Mouse (Mus musculus) stomach, embryonic 16.5 days (tissue): ENCODE results near the gene St3gal5. TPM values are rescaled to one million over a fixed set of nuclear protein-coding genes. Genes with fewer than 3 reads are reported as not detected.
"Not testable (repeated sequence)": the region's sequence is repeated elsewhere in the genome, so short reads cannot be mapped to it uniquely, and the experiment has no call there.

Experiments
- ATAC-seq: fragments of 200-750 bp; cut with Nextera tagmentation; 2 replicates; pipeline ENCODE4 v1.8.0; 2017; ENCODE audit warnings: moderate number of reproducible peaks, moderate TSS enrichment; ENCODE audit not compliant: insufficient read depth, low FRiP score
- H3K27ac ChIP-seq: fragments of 300-500 bp; sonication (generic); 2 replicates; pipeline ENCODE4 v1.5.1; 2014; ENCODE audit warnings: low read length
- H3K27me3 ChIP-seq: fragments of 300-500 bp; sonication (generic); 2 replicates; pipeline ENCODE4 v1.6.1; 2014; ENCODE audit warnings: low read length, control low read depth, mixed read lengths; ENCODE audit not compliant: control insufficient read depth, insufficient read depth
- H3K36me3 ChIP-seq: fragments of 300-500 bp; sonication (generic); 2 replicates; pipeline ENCODE4 v1.6.1; 2014; ENCODE audit warnings: low read length; ENCODE audit not compliant: control insufficient read depth, insufficient read depth
- H3K4me1 ChIP-seq: fragments of 300-500 bp; sonication (generic); 2 replicates; pipeline ENCODE4 v1.6.1; 2014; ENCODE audit warnings: low read length, control low read depth, mixed read lengths; ENCODE audit not compliant: control insufficient read depth, insufficient read depth
- H3K4me2 ChIP-seq: fragments of 300-500 bp; sonication (generic); 2 replicates; pipeline ENCODE4 v1.6.1; 2014; ENCODE audit warnings: low read depth, low read length, mixed read lengths
- H3K4me3 ChIP-seq: fragments of 300-500 bp; sonication (generic); replicated peaks from 2 replicates; pipeline ENCODE4 v1.5.1; 2014; ENCODE audit warnings: mild to moderate bottlenecking, low read length
- H3K9ac ChIP-seq: fragments of 300-500 bp; sonication (generic); 2 replicates; pipeline ENCODE4 v1.6.1; 2014; ENCODE audit warnings: low read length
- H3K9me3 ChIP-seq: fragments of 300-500 bp; sonication (generic); replicated peaks from 2 replicates; pipeline ENCODE4 v1.6.1; 2016; ENCODE audit warnings: low read length, control low read depth; ENCODE audit not compliant: control insufficient read depth
- WGBS: fragments of 180-500 bp; shearing (Covaris S2); extraction: QIAGEN DNeasy Blood & Tissue Kit; methylation state at CpG from one replicate; pipeline ENCODE4 v1.1.7; 2014; 5-methylcytosine and 5-hydroxymethylcytosine counted together
- polyA plus RNA-seq: library from polyadenylated mRNA; unstranded; fragments of >200 nt; fragmentation: Nextera tagmentation; extraction: Ambion mirVana; gene quantifications from 2 replicates; pipeline ENCODE4 v1.2.1, GENCODE M21; 2015

St3gal5 gene
- polyA plus RNA-seq, 1 experiment from 2014 or later: 32.2 TPM

DNA sequence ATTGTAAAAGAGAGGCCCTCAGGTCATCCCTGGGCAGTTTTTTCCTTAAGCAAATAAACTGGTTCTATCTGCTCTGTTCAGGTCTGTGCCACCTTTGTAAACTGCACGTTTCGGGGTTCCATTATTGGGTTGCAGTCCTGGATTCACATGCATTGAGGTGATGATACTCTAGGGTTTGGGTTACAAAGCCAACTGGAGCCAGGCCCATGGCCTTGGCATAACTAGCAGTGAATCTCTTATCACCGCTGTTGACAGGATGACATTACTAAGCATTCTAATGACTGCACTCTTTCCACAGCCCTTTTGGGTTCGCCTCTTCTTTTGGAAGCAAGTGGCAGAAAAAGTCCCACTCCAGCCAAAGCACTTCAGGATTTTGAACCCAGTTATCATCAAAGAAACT lies 51.3 kb downstream of the St3gal5 start:
- no peak overlapping the region for H3K9ac ChIP-seq
- no peaks in the 10 kb centered on the region for H3K27me3 ChIP-seq
- H3K27ac ChIP-seq: no peak overlapping the region
- peaks cover 3% of the 10 kb centered on the region; the same call in 1 of the 2 replicates for H3K9me3 ChIP-seq
- H3K36me3 ChIP-seq: peaks cover 16% of the 10 kb centered on the region
- no peak overlapping the region for H3K4me3 ChIP-seq
- WGBS: 92% methylated on average over 4 of the region's 4 CpGs
- ATAC-seq: no peak
- no peaks in the 10 kb centered on the region for H3K4me1 ChIP-seq
- H3K4me2 ChIP-seq: no peak overlapping the region

DNA sequence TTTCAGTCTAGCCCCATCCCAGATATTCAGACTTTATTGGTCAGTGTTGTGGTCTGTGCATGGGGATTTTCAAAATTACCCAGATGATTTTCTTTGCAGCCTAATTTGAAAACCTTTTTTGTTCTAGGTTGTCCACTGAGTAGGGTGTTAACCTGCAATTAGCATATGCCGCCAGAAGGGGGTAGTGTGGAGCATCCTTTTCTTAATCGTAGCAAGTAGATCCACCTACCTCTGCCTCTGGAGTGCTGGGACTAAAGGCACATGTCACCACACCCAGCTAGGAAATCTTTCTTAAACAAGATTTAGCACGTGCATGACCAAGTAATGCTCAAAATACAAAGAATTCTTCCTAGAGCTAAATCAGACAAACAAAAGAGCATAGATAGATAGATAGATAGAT lies 52.4 kb downstream of the St3gal5 start:
- Histone ChIP-seq H3K4me2 (no peak overlapping the region), H3K9ac (no peak overlapping the region), H3K27ac (no peak overlapping the region), H3K4me3 (no peak overlapping the region), H3K27me3 (no peaks in the 10 kb centered on the region), H3K36me3 (peaks cover 20% of the 10 kb centered on the region), H3K9me3 (peaks cover 3% of the 10 kb centered on the region; the same call in 1 of the 2 replicates), H3K4me1 (no peaks in the 10 kb centered on the region)
- ATAC-seq: no peak
- WGBS: 83% methylated on average over 3 of the region's 3 CpGs

DNA sequence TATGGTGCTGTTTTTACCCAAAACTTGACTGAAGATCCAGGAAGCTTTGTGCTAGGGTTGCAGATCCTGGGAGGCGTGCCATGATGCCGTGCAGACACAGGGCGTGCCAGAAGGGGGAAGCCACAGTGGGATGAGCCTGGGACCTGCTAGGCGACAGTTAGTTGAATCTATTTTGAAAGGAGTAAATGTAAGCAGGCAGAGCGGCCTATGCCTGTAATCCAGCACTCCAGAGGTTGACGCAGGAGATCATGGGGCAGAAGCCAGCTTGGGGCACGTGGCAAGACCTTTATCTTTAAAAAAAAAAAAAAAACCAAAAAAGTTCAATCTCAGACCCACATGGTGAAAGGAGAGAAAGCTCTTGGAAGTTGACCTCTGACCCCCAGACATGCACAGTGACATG lies 55.3 kb downstream of the St3gal5 start:
- H3K27me3 ChIP-seq: no peaks in the 10 kb centered on the region
- 82% methylated on average over 7 of the region's 7 CpGs for WGBS
- peaks cover 21% of the 10 kb centered on the region for H3K36me3 ChIP-seq
- no peak overlapping the region for H3K4me3 ChIP-seq
- peaks cover 3% of the 10 kb centered on the region; the same call in 1 of the 2 replicates for H3K9me3 ChIP-seq
- H3K9ac ChIP-seq: no peak overlapping the region
- no peak overlapping the region for H3K27ac ChIP-seq
- no peak overlapping the region for H3K4me2 ChIP-seq
- no peaks in the 10 kb centered on the region for H3K4me1 ChIP-seq
- no peak for ATAC-seq

DNA sequence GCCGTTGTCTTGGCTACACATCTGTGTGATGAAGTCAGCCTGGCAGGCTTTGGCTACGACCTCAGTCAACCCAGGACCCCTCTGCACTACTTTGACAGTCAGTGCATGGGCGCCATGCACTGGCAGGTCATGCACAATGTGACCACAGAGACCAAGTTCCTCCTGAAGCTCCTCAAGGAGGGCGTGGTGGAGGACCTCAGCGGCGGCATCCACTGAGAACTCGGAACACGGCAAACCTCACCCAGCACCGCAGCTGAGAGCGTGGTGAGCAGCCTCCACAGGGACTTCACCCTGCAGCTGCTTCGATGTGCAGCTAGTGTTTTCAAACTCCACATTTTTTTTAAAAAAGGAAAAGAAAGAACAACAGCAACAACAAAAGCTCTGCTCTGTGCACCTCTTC lies 56.1 kb downstream of the St3gal5 start:
- WGBS: 74% methylated on average over 11 of the region's 11 CpGs
- no peak overlapping the region for H3K4me3 ChIP-seq
- no peaks in the 10 kb centered on the region for H3K4me1 ChIP-seq
- H3K36me3 ChIP-seq: peaks cover 18% of the 10 kb centered on the region
- H3K9ac ChIP-seq: no peak overlapping the region
- H3K27me3 ChIP-seq: no peaks in the 10 kb centered on the region
- no peak for ATAC-seq
- H3K9me3 ChIP-seq: peaks cover 3% of the 10 kb centered on the region; the same call in 1 of the 2 replicates
- H3K27ac ChIP-seq: no peak overlapping the region
- H3K4me2 ChIP-seq: no peak overlapping the region

DNA sequence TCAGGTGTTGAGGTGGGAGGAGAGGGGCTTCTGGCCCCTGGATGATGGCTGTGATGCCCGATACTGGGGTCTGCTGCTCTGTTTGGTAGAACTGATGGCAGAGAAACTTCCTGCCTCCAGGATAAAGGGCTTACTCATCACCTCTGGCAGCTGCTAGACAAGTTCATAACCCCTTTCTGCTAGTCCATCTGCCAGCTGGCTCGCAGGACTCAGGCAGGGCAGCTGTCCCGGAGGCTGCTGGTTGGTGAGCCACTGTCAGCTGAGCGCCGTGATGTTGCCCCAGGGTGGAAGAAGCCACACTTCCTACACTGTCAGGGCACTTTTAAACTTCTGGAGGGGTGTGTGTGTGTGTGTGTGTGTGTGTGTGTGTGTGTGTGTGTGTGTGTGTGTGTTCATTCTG lies 56.6 kb downstream of the St3gal5 start:
- ATAC-seq, H3K27ac ChIP-seq, H3K9ac ChIP-seq, H3K4me2 ChIP-seq, H3K27me3 ChIP-seq, H3K4me3 ChIP-seq, H3K9me3 ChIP-seq, H3K4me1 ChIP-seq: not testable (repeated sequence)
- 71% methylated on average over 3 of the region's 5 CpGs for WGBS
- peaks cover 12% of the 10 kb centered on the region for H3K36me3 ChIP-seq

DNA sequence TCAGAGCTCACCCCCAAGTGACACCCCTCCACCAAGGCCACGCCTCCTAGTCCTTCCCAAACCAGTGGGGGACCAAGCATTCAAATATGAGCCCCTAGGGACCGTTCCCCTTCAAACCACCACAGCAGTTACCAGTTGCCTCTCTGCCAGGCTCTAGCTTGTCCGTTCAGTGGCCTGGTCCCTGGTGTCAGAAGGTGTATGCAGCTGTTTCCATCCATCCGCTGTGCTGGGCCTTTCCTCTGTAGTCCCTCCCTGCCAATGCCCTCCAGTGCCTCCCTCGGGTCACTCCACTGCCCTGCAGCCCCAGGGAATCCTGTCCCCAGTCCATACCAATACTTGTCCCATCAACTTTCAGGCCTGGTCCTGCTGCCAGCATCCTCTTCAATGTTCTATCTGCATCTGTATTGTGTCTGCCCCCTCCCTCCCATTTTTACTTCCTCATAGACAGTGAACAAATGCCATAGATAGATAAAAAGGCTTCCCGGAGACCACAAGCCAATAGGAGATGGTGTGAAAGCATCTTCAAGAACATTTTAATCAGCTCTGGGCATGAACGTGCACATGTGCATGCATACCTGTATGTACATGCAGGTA lies 57.6 kb downstream of the St3gal5 start:
- Histone ChIP-seq H3K4me1 (no peaks in the 10 kb centered on the region), H3K27ac (no peak overlapping the region), H3K36me3 (0 out of 2 replicates have a peak, but pooled peaks cover 5% of the 10 kb centered on the region), H3K4me2 (no peak overlapping the region), H3K9ac (no peak overlapping the region), H3K4me3 (no peak overlapping the region), H3K9me3 (no peaks in the 10 kb centered on the region), H3K27me3 (no peaks in the 10 kb centered on the region)
- no peak for ATAC-seq
- WGBS: 82% methylated on average over 7 of the region's 7 CpGs

DNA sequence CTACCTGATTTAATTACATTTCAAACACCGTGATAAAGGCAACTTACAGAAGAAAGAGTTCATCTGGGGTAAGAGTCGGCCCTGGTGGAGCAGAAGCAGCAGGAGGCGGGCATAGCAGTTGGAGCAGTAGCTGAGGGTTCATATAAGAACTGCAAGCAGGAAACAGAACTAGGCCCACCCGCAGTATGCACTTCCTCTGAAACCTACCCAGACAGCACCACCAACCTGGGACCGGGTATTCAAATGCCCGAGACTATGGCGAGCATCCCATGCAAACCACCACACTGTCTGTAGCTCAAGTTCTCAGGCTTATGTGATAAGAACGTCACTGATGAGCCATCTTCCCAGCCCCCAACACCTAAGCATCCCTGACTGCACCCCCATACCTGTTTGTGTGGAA lies 58.3 kb downstream of the St3gal5 start:
- Histone ChIP-seq H3K9ac (no peak overlapping the region), H3K27ac (no peak overlapping the region), H3K27me3 (no peaks in the 10 kb centered on the region), H3K36me3 (0 out of 2 replicates have a peak, but pooled peaks cover 5% of the 10 kb centered on the region), H3K9me3 (no peaks in the 10 kb centered on the region), H3K4me1 (no peaks in the 10 kb centered on the region), H3K4me2 (no peak overlapping the region), H3K4me3 (no peak overlapping the region)
- no peak for ATAC-seq
- WGBS: 87% methylated on average over 8 of the region's 8 CpGs

DNA sequence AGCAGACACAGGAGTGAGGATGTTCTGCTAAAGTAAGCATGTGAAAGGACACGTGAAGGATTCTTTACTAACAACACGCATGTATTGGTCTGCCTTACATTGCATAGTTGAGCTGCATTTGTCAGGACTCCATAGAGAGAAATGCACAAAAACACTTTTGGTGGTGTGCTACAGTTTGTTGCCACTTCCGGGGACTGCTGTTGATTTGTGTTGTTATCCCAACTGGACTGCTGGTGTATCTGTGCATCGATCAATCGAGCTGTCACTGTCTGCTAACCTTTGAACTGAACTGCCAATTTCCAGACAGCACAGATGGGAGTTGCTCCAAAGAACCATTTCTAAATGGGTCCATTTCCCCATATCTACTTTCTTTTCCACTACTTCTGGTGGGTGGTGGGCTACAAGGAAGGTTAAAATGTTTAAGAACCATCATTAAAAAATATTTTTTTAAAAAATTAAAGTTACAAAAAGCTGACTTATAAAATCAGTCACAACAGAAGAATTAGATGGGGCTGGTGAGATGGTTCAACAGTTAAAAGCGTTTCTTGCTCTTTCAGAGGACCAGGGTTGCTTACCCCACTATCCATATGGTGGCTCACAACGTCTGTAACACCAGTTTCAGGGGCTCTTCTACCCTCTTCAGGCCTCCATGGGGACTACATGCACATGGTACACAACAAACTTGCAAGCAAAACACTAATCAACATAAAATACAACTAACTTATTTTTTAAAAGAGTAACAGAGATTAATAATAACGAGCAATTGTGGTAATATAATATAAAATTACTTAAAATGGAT lies 61.8 kb downstream of the St3gal5 start:
- no peak for ATAC-seq
- WGBS: 83% methylated on average over 8 of the region's 8 CpGs
- H3K4me1 ChIP-seq: no peaks in the 10 kb centered on the region
- no peak overlapping the region for H3K27ac ChIP-seq
- no peak overlapping the region for H3K4me3 ChIP-seq
- no peaks in the 10 kb centered on the region for H3K9me3 ChIP-seq
- no peak overlapping the region for H3K9ac ChIP-seq
- H3K36me3 ChIP-seq: 0 out of 2 replicates have a peak, but pooled peaks cover 5% of the 10 kb centered on the region
- no peak overlapping the region for H3K4me2 ChIP-seq
- H3K27me3 ChIP-seq: no peaks in the 10 kb centered on the region

DNA sequence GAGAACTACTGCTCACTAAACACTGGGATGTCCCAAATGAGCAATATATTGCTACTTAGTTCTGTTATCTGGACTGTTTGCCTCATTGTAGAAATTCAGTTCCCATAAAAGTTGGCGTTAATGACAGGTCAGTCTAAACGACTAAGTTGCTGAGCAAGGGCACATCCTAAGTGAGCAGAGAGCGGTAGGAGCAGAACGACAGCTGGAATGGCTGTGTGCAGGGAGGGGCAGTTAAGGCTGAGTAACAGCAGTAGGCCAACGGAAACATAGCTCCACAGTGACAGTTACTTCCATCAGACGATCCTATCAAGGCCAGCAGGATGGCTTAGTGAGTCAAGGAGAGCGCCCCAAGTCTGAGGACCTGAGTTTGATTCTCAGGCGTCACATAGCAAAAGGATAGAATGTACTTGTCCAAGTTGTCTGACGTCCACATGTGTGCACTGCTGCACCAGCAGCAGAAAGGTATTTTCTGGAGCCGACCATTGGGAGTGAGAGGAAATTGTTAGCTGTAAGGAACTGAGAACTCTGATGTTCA lies 62.5 kb downstream of the St3gal5 start:
- Histone ChIP-seq H3K4me3 (no peak overlapping the region), H3K36me3 (no peaks in the 10 kb centered on the region), H3K4me1 (no peaks in the 10 kb centered on the region), H3K27ac (no peak overlapping the region), H3K27me3 (no peaks in the 10 kb centered on the region), H3K9me3 (no peaks in the 10 kb centered on the region), H3K9ac (no peak overlapping the region), H3K4me2 (no peak overlapping the region)
- WGBS: 66% methylated on average over 10 of the region's 10 CpGs
- no peak for ATAC-seq
